In the genomic region with DNA sequence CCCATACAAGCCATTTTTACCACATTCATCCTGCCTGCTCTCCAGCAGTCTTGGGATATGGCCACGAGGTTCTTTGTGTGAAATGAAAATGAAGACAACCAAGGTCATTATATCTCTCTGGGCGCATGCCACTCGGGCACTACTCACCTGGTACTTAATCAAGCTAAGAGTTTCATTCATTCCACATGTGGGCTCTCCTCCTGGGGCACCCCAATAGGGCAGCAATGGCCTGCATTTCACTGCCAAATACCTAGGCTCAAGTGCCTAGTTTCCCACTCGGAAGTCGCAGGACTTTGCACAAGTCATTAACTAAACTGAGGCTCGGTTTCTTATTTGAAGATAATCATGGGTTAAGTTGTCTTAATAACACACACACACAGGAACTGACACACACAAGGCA, we compare ENCODE assay signal across 23 mouse cellular contexts.
"Had no signal": no experiment of that assay in that cellular context is flagged by ENCODE, and none has a peak within 500 bp of the region (broad histone marks: within the 10 kb centered on the region; RNA-seq: fewer than 3 reads in every experiment).

No protein-coding gene starts in this region.

- H3K4me2 ChIP-seq: kidney, embryonic 15.5 days; limb, embryonic 12.5 days; limb, embryonic 15.5 days; liver, embryonic 11.5 days; lung, embryonic 14.5 days; midbrain, embryonic 13.5 days; neural tube, embryonic 13.5 days; stomach, embryonic 15.5 days had no signal

- H3K27me3 ChIP-seq: kidney, embryonic 15.5 days; limb, embryonic 15.5 days; midbrain, embryonic 13.5 days; neural tube, embryonic 13.5 days; stomach, embryonic 15.5 days had no signal

- H3K9ac ChIP-seq: kidney, embryonic 15.5 days; limb, embryonic 12.5 days; limb, embryonic 15.5 days; liver, embryonic 14.5 days; liver, postnatal 0 days; lung, embryonic 14.5 days; midbrain, embryonic 13.5 days; neural tube, embryonic 13.5 days; stomach, embryonic 15.5 days had no signal

- H3K4me1 ChIP-seq: midbrain, embryonic 10.5 days; midbrain, embryonic 13.5 days; neural tube, embryonic 13.5 days; stomach, embryonic 15.5 days had no signal

- H3K27ac ChIP-seq: kidney, embryonic 15.5 days; limb, embryonic 12.5 days; limb, embryonic 15.5 days; liver, embryonic 14.5 days; midbrain, embryonic 10.5 days; midbrain, embryonic 13.5 days; neural tube, embryonic 13.5 days; stomach, embryonic 15.5 days had no signal

- ATAC-seq: liver, postnatal 0 days; midbrain, embryonic 13.5 days; midbrain, embryonic 16.5 days had no signal

- H3K9me3 ChIP-seq: limb, embryonic 12.5 days; limb, embryonic 15.5 days; midbrain, embryonic 10.5 days; midbrain, embryonic 13.5 days; neural tube, embryonic 13.5 days; stomach, embryonic 15.5 days had no signal

- H3K4me3 ChIP-seq: kidney, embryonic 15.5 days; limb, embryonic 12.5 days; limb, embryonic 15.5 days; megakaryocyte, embryonic 14.5 days; midbrain, embryonic 10.5 days; midbrain, embryonic 13.5 days; myocyte; neural tube, embryonic 13.5 days; stomach, embryonic 15.5 days had no signal

- DNase-seq: kidney, adult 8-10 months; kidney, postnatal 14 days; kidney, postnatal 4 days; left cerebral cortex, postnatal 4 days; liver, postnatal 0 days; lung, embryonic 14.5 days; lung, postnatal 14 days; retina, postnatal 1 day; right cerebral cortex, postnatal 25 days; spleen, adult 18-20 months; thymus, postnatal 25 days had no signal

- H3K36me3 ChIP-seq: midbrain, embryonic 10.5 days; midbrain, embryonic 13.5 days; neural tube, embryonic 13.5 days had no signal
